Mouse (Mus musculus): ENCODE data around the gene Ube2j2.

DNA sequence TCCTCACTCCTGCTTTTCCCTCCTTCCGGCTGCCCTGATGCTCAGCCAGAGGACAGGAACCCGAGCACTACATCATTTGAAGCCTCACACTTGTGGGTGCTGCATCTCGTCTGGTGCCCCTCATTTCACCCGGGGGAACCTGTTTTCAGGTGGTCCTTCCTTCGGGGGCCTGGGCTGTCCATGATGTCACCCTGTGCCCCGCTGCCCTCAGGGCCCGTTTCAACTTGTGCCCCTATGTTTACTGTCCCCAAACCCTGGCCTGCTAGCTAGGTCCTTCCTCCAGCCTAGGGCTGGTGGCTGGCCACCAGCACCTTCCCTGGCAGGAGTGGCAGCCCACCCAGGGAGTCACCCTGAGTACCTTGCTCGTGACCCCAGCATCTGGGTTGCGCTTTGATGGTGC lies 37.5 kb upstream of the Ube2j2 start:
- TF ChIP-seq CTCF (IDR thresholded peaks at IDR 0.05; ENCODE audit: low read depth, low read length), result no peak
- no peak for TF ChIP-seq POLR2AphosphoS5 (IDR thresholded peaks at IDR 0.05; ENCODE audit: insufficient replicate concordance, low read depth, low read length)
- TF ChIP-seq GATA1 (IDR thresholded peaks at IDR 0.05; ENCODE audit: borderline replicate concordance, low read length), result no peak
- no peak for TF ChIP-seq GATA2 (IDR thresholded peaks at IDR 0.05; ENCODE audit: borderline replicate concordance, low read depth, low read length)
- no peak for TF ChIP-seq TAL1 (conservative IDR thresholded peaks at IDR 0.05; ENCODE audit: low read depth, low read length)
